Mouse (Mus musculus): ENCODE measurements around the gene Magt1. TPM values are rescaled to one million over a fixed set of nuclear protein-coding genes. Genes with fewer than 3 reads are reported as not detected.
"Not testable (repeated sequence)": the region's sequence is repeated elsewhere in the genome, so short reads cannot be mapped to it uniquely, and the experiment has no call there.

The Magt1 gene
- 10 to 100 TPM; 14.5 to 21.5 TPM for total RNA-seq (2021)
- long read RNA-seq, full-length matches to known transcripts, result 7 of 9 reads
- long read RNA-seq, partial matches to known transcripts, result 0 of 9 reads
- long read RNA-seq, other reads (novel, unspliced or antisense), result 2 of 9 reads

DNA sequence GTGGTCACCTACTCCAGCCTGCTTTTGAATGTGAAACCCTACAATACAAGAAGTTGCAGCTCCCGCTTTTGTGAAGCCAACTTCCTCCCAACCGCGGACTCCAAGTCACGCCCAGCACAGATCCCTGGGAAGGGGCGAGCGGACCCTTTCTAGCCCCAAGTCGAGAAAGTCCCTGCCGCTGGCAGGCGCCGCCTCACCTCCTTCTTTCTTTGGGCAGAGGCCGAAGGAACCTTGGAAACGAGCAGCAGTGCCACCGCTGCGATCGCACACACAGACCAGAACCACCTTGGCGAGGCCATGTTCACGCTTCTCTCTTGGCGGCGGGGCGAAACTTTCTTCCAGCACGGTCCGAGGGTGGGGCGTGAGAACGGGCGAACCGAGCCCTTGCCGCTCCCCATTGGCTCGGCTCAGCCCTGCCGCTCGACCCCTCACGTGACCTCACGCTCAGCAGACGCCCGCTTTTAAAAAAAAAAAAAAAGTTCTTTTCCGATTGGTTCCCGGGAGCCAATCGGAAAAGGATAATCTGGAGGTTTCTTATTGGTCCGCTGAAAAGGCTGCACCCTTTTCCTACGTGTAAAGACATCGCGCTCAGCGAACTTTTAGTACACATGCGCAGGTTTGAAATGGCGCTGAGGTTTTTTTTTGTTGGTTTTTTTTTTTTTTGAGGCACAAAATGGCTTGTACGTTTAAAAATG lies at the start of gene Magt1:
TSS of gene Magt1 (minus strand) at position 442 of the 695 bp plus-strand sequence.
- peak; percentile 66 to 77 for DNase-seq (ENCODE audit: low spot score in 2 of 2)

DNA sequence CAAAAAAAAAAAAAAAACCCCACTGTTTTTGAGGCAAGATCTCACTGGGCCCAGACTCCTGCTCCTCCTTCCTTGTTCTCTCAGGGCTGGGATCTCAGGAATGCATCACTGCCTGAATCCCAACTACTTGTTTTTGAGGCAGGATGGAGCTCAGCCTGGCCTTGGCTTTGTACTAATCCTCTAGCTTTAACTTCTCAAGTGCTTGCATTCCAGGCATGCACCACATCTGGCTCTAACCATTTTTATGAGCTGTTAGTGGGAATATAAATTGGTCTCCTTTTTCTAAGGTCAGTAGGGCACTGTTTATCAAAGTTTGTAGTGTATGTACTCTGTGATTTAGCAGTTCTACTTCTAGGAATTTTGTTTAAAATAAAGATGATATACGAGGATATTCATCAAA lies 36.5 kb upstream of the Magt1 start:
- DNase-seq (ENCODE audit: low spot score in 2 of 2), result no peak

DNA sequence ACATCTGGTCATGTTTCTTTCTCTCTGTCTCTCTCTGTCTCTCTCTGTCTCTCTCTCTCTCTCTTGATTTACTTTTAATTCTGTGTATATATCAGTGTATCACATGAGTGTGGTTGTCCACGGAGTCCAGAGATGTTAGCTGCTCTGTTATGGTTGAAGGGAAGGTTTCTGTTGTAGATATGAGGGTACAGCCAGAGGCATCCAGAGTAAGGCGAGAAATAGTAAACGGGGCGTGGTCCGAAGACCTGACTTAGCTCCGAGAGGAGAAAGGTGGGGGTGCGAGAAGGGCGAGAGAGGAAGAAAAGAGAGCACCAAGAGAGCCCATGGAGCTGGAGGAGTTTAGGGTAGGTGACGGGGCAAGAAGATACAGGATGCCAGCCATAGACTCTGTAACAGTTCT lies 34.2 kb upstream of the Magt1 start:
- DNase-seq (ENCODE audit: low spot score in 2 of 2), result no peak

DNA sequence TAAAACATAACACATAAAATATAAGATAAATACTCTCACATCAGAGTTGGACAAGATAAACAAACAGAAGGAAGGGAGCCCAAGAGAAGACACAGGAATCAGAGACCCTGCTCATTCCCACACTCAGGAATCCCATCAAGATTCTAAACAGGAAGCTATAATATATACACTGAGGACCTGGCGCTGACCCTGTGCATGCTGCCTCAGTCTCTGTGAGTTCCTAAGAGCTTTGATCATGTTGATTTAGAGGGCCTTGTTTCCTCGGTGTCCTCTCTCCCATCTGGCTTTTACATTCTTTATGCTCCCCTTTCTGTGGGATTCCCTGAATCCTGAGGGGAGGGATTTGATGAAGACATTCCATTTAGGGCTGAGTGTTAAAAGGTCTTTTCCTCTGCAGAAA lies 33.7 kb upstream of the Magt1 start:
- DNase-seq (ENCODE audit: low spot score in 2 of 2), result no peak

DNA sequence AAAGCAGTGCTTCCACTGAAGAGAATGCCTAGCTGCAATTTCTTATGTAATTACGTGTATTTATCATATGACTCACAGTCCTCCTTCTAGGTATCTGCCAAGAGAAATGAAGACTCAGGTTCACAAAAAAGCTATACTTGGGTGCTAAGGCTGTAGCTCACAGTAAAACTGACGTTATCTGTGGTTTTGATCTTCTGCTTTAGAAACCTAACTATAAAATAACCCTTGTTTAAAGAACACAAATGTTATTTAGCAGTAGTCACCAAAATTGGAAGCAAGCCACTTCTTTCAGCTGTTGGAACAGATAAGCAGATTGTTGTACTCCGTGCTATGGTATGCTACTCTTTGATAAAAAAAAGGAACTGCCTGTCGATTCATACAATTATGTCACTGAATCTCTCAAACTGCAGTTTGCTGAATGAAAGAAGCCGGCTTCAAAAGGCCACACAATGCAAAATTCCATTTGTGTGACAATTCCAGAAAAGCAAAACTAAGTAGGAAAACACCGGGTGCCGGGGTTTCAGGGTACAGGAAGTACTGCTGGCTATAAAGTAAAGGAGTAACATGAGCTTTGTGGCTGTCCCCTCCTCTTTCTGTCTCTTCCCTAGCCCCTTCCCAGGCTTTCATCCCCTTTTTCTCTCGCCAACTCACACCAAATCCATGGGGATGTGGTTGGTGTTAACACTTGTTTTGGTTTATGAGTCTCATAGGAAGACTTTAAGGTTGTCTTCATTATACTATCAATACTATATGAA lies 32.3 kb upstream of the Magt1 start:
- DNase-seq (ENCODE audit: low spot score in 2 of 2), result no peak

DNA sequence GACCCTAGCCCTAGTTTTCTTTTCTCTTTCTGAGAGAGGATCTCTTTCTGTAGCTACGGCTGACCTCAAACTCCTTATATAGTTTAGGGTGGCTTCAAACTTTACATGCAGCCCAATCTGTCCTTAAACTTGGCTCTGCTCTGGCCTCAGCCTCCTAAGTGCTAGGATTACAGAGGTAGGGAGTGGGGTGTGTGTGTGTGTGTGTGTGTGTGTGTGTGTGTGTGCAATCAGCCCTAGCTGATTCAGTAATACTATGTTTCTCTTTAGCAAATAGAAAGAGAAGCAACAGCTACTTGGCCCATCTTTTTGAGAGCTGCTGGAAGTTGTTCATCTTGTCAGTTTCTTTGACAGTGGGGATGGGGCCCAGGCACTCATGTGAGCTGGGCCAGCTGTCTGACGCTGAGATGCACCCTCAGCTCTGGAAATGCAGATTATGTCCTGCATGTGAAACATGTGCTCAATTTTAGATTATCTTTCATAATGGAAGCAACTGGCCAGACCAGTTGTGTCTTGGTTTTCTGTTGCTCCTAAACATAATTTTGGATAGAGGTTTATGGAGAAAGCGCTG lies 25.6 kb upstream of the Magt1 start:
- no peak for DNase-seq (ENCODE audit: low spot score in 2 of 2)

DNA sequence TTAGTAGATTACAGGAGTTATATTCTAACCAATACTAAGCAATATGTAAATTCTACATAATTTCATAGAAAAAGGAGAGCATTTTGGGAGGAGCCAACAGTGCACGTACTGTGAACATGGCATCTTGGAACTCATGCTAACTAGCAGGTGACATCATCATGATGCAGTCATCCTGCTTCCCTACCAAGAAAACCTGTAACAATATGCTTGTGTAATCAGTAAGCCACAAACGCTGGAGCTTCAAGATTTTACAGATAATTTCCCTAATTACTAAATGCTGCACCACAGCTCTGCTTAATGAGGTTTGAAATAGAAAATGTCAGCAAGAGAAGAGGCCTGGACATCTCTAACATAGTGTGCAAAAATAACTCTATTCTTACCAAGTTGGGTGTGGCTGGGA lies 24.0 kb upstream of the Magt1 start:
- DNase-seq (ENCODE audit: low spot score in 2 of 2), result no peak

DNA sequence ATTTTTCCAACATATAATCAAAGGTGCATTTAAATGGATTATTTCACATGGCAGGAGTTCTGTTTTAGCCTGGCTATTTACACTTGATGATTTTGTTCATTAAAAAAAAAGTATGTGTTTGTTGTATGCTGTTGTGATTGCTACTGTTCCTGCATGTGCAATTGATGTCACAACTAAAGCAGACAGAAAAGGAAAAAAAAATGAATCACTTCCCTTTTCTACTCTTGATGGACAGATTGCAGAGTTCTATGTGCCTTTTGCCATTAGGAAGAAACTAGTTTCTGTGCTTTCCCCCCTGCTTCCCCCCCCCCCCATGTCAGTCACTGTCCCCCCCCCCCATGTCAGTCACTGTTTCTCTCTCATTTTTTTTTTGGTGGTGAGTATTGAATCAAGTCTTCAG lies 19.4 kb upstream of the Magt1 start:
- no peak for DNase-seq (ENCODE audit: low spot score in 2 of 2)

DNA sequence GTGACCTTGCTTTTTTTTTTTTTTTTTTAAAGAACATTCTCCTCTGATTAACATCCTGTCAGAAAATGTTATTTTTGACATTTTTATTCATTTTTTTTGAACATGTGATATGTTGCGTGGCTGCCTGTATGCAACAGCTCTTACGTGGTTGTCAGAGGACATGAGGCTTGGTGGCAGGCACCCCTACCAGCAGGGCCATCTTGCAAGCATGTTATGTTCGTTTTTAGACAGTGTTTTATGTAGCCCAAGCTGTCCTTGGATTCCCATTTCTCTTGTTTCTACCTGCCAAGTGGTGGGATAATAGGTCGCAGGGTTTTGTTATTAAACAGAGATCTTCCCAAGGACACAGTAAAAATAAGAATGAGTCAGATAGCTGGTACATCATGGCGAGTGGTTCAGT lies 18.5 kb upstream of the Magt1 start:
- DNase-seq (ENCODE audit: low spot score in 2 of 2), result no peak

DNA sequence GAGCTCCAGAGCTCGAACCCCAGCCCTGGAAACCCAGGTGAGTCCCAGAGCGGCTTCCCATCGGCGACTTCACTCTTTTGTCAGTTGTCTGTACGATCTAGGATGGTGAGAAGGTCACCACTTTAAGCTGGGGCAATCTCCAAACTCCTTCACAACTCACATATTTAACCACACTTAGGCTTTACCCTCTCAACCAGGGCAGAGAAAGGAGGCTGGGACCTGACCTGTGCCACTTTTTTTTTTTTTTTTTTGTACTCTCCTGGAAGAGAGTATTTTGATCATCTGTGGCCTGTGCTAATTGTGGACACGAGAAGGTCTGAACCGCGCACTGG lies 15.6 kb upstream of the Magt1 start:
- DNase-seq (ENCODE audit: low spot score in 2 of 2), result no peak

DNA sequence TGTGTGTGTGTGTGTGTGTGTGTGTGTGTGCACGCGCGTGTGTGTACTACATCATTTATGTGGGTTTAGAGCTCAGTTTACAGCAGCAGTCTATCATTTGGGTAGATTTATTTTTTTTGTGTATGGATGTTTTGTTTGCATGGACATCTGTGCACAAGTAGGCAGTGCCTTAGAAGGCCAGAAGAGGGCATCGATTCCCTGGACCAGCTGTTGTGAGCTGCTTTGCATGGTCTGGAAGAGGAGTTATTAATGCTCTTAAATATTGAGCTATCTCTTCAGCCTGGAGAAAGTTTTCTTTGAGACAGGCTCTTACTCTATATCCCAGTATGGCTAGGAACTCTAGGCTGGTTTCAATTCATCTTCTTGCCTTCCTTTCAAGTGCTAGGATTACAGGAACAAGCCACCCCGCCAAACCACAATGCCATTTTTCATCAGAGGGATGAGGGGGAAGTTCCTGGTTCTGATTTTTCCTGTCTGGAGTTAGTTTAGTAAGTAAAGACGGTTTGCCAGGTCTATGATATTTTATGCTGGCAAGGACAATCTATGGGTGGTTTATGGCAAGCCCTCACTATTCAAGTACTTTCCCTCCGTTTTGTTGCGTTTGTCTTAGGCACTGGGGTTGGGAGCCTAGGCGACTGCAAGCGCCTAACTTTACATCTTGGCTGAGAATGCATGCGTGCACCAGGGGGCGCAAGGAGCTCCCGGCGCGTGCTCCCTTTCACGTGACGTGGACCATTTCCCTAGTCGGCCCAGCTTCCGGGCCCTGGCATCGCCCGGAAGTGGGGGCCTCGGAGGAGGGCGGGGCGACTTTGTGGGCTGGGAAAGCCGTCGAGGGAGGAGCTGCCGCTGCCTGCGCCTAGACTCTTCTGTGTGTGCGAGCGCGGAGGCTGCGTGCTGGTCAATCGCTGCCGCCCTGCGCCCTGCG lies 15.0 kb upstream of the Magt1 start, which contains the start of gene Atp7a:
TSS of gene Atp7a (plus strand) at position 859 of the 925 bp plus-strand sequence.
- DNase-seq (ENCODE audit: low spot score in 2 of 2), result peak; percentile 86 to 87

DNA sequence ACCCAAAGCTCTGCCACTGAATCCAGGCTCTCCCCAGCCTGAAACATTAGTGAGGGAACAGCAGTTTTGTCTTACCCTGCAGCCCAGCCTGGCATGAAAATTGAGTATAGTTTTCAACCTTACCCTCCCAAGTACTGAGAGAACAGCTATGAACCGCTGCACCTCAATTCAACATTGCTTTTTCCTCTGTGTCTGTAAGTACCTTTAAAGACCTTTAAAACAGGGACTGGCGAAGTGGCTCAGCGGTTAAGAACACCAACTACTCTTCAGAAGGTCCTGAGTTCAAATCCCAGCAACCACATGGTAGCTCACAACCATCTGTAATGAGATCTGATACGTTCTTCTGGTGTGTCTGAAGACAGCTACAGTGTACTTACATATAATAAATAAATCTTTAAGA lies 5.8 kb upstream of the Magt1 start:
- no peak for DNase-seq (ENCODE audit: low spot score in 2 of 2)

DNA sequence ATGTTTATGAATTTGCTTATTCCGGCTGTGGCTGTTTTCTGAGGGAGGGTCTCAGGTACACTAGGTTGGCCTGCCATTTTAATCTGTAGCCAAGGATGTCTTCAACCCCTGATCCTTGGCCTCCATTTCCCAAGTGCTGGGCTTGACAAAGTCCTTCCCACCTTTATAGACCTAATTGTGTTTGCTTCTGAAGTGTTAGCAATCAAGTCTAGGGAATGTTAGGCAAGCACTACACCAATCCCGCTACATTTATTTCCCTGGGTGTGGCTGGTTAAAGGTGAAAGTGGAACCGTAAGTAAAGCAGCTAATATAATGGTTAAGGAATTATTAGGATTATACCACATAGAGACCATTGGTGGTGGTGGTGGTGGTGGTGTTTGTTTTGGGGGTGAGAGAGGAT lies 5.4 kb upstream of the Magt1 start:
- no peak for DNase-seq (ENCODE audit: low spot score in 2 of 2)

DNA sequence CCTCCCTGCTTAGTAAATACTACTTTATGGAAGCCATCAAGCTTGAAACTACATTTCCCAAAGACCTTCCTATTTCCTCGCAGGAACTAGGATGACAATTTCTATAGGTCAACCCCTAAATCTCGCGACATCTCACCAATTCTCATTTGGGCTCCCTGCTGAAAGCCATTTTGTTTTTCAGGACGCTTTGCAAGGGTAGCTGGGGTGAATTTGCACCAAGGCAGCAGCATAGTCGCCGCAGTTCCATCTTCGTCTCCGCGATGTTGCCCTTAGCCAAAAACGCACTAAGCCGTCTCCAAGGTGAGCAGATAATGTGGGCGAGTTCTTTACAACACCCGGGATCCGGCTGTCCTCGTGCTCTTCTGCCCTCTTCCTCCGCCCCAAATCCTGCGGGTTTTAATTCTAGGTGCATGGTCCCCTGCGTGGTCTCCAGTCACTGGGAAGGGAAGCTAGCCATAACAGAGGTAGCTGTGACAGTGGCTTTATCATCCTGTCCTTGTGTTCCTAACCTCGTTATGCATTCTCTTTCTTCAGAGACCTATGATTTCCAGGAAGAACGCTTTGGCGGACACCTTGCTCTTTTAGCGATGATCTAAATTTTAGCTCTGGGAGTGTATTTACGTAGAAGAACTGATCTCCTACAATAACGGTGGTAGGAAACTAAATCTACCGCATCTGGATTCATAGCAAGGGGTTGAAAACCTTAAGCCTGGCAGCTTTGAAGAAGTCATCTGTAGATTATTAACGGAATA lies 4.0 kb upstream of the Magt1 start, which contains the start of gene Cox7b:
TSS of gene Cox7b (plus strand) at position 130 of the 752 bp plus-strand sequence.
- DNase-seq (ENCODE audit: low spot score in 2 of 2), result peak; percentile 62 to 70

DNA sequence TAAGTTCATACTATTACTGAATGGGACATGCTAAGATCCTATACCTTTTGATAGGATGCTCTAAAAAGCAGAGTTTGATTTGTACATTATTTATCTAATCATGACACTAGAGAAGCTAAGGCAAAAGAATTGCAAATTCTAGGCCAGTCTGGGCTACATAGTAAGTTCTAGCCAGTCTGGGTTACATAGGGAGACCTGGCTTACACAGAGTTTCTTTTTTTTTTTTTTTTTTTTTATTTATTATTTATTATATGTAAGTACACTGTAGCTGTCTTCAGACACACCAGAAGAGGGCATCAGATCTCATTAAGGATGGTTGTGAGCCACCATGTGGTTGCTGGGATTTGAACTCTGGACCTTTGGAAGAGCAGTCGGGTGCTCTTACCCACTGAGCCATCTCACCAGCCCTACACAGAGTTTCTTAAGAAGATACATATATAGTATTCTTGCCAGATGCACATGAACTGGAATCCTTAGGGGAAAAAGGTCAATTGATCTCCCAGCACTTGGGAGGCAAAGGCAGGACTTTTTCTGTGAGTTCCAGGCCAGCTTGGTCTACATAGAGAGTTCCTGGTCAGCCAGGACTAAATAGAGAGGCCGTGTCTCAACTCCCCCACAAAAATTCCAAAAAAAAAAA lies 3.2 kb upstream of the Magt1 start:
- DNase-seq (ENCODE audit: low spot score in 2 of 2), result not testable (repeated sequence)

DNA sequence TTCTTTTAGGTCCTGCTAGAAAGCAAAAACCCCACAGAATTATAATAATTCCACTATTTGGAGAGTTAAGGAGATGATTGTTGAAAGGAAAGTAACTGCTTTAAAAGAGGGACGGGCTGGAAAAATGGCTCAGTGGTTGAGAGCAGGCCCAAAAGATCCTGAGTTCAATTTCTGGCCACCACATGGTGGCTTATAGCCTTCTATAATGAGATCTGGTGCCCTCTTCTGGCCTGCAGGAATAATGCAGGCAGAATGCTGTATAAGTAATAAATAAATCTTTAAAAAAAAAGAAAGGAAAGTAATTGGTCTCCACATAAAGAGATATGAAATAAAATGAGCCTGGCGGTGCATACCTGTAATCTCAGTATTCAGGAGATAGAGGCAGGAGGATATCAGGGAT lies 1.5 kb upstream of the Magt1 start:
- DNase-seq (ENCODE audit: low spot score in 2 of 2), result peak; percentile 33 to 52

DNA sequence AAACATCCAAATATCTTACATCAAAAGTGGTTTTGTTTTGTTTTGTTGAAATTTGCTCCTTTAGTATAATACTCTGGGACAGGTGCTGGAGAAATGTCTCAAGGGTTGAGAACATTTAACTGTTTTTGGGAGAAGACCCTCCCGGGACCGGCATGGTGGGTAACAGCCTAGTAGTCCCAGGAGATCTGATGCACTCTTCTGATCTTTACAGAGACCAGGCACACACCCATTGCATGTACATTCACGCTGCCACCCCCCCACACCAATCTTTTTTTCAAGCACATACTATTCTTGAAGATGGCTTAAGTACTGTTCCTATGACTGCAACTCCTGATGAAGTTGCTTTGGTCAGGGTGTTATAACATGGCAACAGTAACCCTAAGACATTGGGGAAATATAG lies 853 bp upstream of the Magt1 start:
- no peak for DNase-seq (ENCODE audit: low spot score in 2 of 2)

DNA sequence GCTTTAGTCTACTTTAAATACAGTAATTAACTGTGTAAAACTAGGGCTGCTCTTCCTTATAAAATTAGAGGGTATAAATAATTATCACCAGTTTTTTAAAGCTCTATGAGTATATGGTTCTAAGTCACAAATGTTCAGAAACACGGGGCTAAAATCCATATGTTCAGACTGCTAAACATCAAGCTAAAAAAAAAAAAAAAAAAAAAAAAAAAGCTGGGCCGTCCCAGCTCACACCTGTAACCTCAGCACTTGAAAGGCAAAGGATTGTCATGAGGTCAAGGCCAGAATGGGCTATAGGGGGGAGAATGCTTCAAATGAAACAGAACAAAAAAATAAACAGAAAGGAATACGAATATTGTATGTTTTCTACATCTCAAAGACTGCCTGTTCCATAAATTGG lies 944 bp downstream of the Magt1 start:
- DNase-seq (ENCODE audit: low spot score in 2 of 2), result no peak

DNA sequence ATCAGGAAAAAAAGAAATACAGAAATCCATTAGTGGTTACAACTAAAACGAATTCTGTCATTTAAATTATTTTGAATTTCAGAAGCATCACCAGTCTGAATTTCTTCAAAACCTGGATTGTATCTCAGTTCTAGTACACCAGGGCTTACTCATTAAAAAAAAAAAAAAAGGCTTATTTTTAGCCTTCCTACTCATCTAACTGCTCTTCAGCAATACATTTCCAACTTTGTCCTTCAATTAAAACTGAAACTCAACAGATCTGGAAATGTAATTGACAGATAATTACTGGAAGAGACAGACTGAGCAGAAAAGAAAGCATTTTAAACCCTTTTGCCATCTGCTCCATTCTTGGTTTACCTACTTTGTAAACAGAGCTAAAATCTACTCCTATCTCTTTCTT lies 10.1 kb downstream of the Magt1 start:
- no peak for DNase-seq (ENCODE audit: low spot score in 2 of 2)

DNA sequence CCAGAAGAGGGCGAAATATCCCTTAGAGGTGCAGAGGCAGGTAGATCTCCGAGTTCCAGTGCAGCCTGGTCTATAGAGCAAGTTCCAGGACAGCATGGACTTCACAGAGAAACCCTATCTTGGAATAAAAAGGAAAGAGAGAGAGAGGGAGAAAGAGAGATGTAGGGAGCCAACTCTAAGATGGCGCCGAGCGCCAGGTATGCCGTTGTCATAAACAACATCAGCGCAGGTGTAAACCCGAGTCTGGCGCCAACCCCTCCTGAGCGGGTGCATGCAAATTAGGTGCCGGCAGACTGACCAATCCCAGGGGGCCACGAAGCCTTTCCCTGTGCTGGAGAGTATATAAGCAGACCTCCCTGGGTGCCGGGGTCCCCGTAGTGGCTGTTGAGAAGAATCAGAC lies 54.6 kb downstream of the Magt1 start:
- DNase-seq (ENCODE audit: low spot score in 2 of 2), result not testable (repeated sequence)
